Mouse (Mus musculus) kidney, embryonic 15.5 days (tissue): ENCODE measurements around the gene Fgfr2. TPM values are rescaled to one million over a fixed set of nuclear protein-coding genes. Genes with fewer than 3 reads are reported as not detected.
A peak's percentile ranks its signal among the peaks of the same experiment; 100 is the strongest.
"Not testable (repeated sequence)": the region's sequence is repeated elsewhere in the genome, so short reads cannot be mapped to it uniquely, and the experiment has no call there.

Experiments
- ATAC-seq: fragments of 200-750 bp; cut with Nextera tagmentation; replicated peaks from 2 replicates; pipeline ENCODE4 v1.8.0; 2017; ENCODE audit warnings: moderate TSS enrichment; ENCODE audit not compliant: low FRiP score
- H3K27ac ChIP-seq: fragments of 300-500 bp; sonication (generic); 2 replicates; pipeline ENCODE4 v1.5.1; 2015; ENCODE audit warnings: mild to moderate bottlenecking, inconsistent platforms
- H3K27me3 ChIP-seq: fragments of 300-500 bp; sonication (generic); 2 replicates; pipeline ENCODE4 v1.6.1; 2015; ENCODE audit warnings: inconsistent platforms
- H3K36me3 ChIP-seq: fragments of 300-500 bp; sonication (generic); 2 replicates; pipeline ENCODE4 v1.6.1; 2015; ENCODE audit warnings: inconsistent platforms
- H3K4me1 ChIP-seq: fragments of 300-500 bp; sonication (generic); 2 replicates; pipeline ENCODE4 v1.6.1; 2015; ENCODE audit warnings: inconsistent platforms
- H3K4me2 ChIP-seq: fragments of 300-500 bp; sonication (generic); 2 replicates; pipeline ENCODE4 v1.6.1; 2015; ENCODE audit warnings: moderate library complexity, mild to moderate bottlenecking, inconsistent platforms
- H3K4me3 ChIP-seq: fragments of 300-500 bp; sonication (generic); replicated peaks from 2 replicates; pipeline ENCODE4 v1.5.1; 2015; ENCODE audit warnings: mild to moderate bottlenecking, inconsistent platforms
- H3K9ac ChIP-seq: fragments of 300-500 bp; sonication (generic); 2 replicates; pipeline ENCODE4 v1.6.1; 2015; ENCODE audit warnings: mild to moderate bottlenecking, inconsistent platforms
- H3K9me3 ChIP-seq: fragments of 300-500 bp; sonication (generic); replicated peaks from 2 replicates; pipeline ENCODE4 v1.6.1; 2016; ENCODE audit warnings: inconsistent platforms
- whole genome bisulfite sequencing: fragments of 180-500 bp; shearing (Covaris S2); methylation state at CpG from one replicate; pipeline ENCODE4 v1.1.7; 2015; ENCODE audit warnings: mixed read lengths; 5-methylcytosine and 5-hydroxymethylcytosine counted together
- polyA plus RNA-seq: library from polyadenylated mRNA; unstranded; fragments of >200 nt; fragmentation: Nextera tagmentation; extraction: Ambion mirVana; gene quantifications from 2 replicates; pipeline ENCODE4 v1.2.1, GENCODE M21; 2015

Fgfr2 gene
- polyA plus RNA-seq, 1 experiment from 2014 or later, result 104 TPM

DNA sequence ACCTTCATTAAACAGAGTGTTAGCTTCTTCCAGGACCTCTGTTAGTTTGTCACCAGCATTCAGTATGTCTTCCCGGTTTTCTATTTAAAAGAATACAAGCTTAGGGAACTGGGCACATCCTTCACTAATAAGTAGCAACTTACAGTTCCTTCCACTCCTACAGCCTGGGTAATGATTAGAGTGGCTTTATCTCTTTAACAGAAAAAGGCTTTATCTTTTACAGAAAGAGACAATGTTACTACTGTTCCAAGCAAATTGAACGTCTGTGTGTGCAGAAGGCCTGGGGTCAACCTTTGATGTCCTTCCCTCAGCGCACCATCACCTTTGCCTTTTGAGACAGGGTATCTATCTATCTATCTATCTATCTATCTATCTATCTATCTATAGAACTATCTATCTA lies 2577.3 kb downstream of the Fgfr2 start:
- Histone ChIP-seq H3K4me1 (peaks cover 22% of the 10 kb centered on the region), H3K4me3 (peak overlapping the region; percentile 75), H3K9me3 (no peaks in the 10 kb centered on the region), H3K27me3 (no peaks in the 10 kb centered on the region), H3K4me2 (peak overlapping the region; percentile 77), H3K36me3 (peaks cover 42% of the 10 kb centered on the region), H3K27ac (peak overlapping the region; percentile 100), H3K9ac (peak overlapping the region; percentile 91)
- WGBS, result 46% methylated on average over 3 of the region's 3 CpGs
- ATAC-seq, result no peak

DNA sequence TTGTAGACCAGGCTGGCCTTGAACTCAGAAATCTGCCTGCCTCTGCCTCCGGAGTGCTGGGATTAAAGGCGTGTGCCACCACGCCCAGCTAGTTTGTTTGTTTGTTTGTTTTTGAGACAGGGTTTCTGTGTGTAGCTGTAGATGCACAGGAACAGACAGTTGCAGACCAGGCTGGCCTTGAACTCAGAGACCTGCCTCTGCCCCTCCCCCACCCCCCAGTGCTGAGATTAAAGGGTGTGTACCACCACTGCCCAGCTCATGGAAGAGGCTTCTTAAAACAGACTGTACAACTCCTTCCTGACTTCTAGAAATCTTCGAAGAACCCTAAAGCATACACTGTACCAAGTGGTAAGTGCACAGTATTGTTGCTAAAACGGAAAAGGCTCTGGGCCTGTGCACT lies 2577.7 kb downstream of the Fgfr2 start:
- Histone ChIP-seq H3K27ac (no peak overlapping the region), H3K27me3 (no peaks in the 10 kb centered on the region), H3K4me2 (peak overlapping the region; percentile 77), H3K9ac (no peak overlapping the region), H3K4me3 (peak overlapping the region; percentile 75), H3K36me3 (peaks cover 46% of the 10 kb centered on the region), H3K9me3 (no peaks in the 10 kb centered on the region), H3K4me1 (peaks cover 22% of the 10 kb centered on the region)
- ATAC-seq, result no peak
- WGBS, result 94% methylated on average over 5 of the region's 5 CpGs

DNA sequence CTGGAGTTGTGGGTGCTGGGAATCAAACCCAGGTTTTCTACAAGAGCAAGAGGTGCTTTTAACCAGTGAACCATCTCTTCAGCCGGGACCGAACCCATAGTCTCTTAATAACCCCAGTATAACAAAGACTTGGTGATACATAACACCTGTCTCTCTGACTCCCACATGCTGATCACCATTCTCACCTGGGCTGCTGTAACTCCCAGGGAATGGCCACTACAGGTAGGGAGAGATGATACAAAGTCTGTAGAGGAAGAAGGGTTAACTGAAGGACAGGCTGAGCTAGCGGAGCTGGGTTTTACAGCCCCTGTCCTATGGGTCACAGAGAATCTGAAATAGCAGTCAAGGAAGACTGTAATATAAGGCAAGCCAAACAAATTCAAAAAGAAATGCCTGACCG lies 2580.0 kb downstream of the Fgfr2 start:
- peaks cover 68% of the 10 kb centered on the region for H3K36me3 ChIP-seq
- peaks cover 22% of the 10 kb centered on the region for H3K4me1 ChIP-seq
- no peak overlapping the region for H3K4me2 ChIP-seq
- H3K4me3 ChIP-seq, result no peak overlapping the region
- ATAC-seq, result no peak
- H3K9ac ChIP-seq, result no peak overlapping the region
- no peak overlapping the region for H3K27ac ChIP-seq
- 85% methylated on average over 4 of the region's 4 CpGs for WGBS
- H3K27me3 ChIP-seq, result no peaks in the 10 kb centered on the region
- no peaks in the 10 kb centered on the region for H3K9me3 ChIP-seq

DNA sequence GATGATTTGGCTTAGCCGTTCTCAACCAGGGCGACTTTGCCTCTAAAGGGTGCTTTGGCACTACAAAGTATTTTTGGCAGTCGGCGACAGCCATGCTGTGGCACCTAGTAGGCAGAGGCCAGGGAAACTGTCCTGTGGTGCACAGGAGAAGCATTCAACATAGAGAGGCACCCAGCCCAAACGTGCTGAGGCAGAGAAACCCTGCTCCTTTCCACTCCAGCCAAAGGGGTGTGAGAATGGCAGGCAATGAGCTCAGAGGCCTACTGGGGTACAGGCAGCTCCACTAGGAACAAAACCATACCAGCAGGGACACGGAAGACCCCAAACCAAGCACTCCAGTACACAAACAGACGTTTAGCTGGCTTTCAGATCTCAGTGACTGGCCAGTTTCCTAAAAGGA lies 2583.0 kb downstream of the Fgfr2 start:
- ATAC-seq, result no peak
- H3K9me3 ChIP-seq, result no peaks in the 10 kb centered on the region
- 93% methylated on average over 7 of the region's 7 CpGs for WGBS
- no peaks in the 10 kb centered on the region for H3K27me3 ChIP-seq
- H3K4me2 ChIP-seq, result no peak overlapping the region
- H3K27ac ChIP-seq, result no peak overlapping the region
- H3K36me3 ChIP-seq, result peaks cover 97% of the 10 kb centered on the region
- no peak overlapping the region for H3K9ac ChIP-seq
- H3K4me1 ChIP-seq, result peaks cover 9% of the 10 kb centered on the region; the same call in 1 of the 2 replicates
- H3K4me3 ChIP-seq, result no peak overlapping the region

DNA sequence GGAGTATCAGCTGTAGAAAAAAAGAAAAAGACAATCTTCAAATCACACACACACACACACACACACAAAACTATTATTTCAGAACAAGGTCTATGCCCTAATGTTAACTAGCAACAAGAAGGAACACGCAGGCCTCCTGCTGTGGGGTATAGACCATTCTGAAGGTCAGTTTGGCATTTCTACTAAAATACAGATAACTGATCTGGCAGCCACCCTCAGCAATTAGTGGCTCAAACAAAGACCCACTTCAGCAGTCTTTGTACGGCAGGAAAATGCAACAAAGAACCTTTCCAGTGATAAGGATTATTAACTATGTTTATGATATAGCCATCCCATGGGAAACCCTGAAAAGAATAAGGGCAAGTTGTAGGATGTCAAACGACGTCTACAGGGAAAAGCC lies 2586.1 kb downstream of the Fgfr2 start:
- Histone ChIP-seq H3K4me2 (no peak overlapping the region), H3K9ac (no peak overlapping the region), H3K36me3 (peaks cover 92% of the 10 kb centered on the region), H3K9me3 (no peaks in the 10 kb centered on the region), H3K27ac (no peak overlapping the region), H3K27me3 (no peaks in the 10 kb centered on the region), H3K4me1 (no peaks in the 10 kb centered on the region), H3K4me3 (no peak overlapping the region)
- 89% methylated on average over 4 of the region's 4 CpGs for WGBS
- no peak for ATAC-seq

DNA sequence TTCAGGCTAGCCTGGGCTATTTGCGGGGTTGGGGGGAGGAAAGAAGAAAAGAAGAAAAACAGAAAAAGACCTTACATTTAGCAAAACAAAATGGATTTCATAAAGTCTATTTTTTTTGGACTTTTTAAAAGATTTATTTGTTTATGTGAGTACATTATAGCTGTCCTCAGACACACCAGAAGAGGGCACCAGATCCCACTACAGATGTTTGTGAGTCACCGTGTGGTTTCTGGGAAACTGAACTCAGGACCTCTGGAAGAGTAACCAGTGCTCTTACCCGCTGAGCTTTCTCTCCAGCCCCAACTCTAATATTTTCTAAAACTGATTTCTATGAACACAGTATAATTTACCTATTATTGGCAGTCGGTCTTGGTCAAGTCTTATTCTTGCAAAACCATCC lies 2588.0 kb downstream of the Fgfr2 start:
- peaks cover 89% of the 10 kb centered on the region for H3K36me3 ChIP-seq
- H3K4me2 ChIP-seq, result no peak overlapping the region

DNA sequence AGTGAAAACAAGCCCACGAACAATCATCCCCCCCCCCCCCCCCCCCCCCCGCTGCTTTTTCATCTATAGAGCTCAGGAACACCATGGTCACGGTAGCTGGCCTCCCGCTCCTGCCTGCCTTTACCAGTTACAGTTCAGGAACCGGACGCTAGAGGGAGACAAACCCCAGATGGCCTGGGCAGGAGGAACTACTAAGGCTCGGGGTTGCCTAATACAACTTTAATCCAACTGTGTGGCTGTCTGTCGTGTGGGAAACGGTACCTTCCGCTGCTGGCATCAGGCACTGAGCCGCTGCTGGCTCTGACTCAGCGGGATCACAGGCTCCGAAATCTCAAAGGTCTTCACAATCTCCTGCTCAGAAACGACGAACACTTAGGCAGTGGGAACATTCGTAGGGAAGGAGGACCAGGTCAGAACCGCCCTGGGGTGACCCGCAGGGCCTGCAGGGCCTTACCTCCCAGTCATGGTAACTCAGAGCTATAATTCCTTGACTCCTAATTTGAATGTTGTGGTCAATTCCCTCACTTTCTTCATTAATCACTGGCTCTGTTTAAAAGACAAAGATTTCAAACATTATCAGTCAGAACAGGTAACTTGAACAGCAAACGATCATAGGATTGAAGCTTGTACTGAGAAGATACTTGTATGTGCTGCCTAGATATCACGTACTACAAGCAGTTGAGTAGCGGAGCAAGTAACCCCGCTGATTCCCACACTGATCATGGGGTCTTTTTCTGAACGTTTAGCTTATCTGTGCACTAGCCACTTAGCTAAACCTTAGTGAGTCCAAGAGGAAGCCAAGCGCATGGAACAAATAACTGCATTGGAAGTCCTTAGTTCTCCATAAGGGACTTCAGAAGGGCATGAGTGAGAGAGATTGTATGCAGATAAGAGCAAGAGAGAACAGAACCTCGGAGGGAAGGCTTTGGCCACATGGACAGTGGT lies 2589.6 kb downstream of the Fgfr2 start:
- no peak overlapping the region for H3K9ac ChIP-seq
- no peaks in the 10 kb centered on the region for H3K9me3 ChIP-seq
- H3K36me3 ChIP-seq, result peaks cover 81% of the 10 kb centered on the region
- WGBS, result 53% methylated on average over 24 of the region's 25 CpGs
- no peak overlapping the region for H3K4me3 ChIP-seq
- no peaks in the 10 kb centered on the region for H3K4me1 ChIP-seq
- H3K4me2 ChIP-seq, result no peak overlapping the region
- H3K27ac ChIP-seq, result no peak overlapping the region
- H3K27me3 ChIP-seq, result no peaks in the 10 kb centered on the region
- ATAC-seq, result 0 out of 2 replicates have a peak, but pooled peaks have one; percentile 58

More for the DNA sequence above, 2588.0 kb downstream of the Fgfr2 start:
- Histone ChIP-seq H3K4me3 (no peak overlapping the region), H3K4me1 (no peaks in the 10 kb centered on the region), H3K27ac (no peak overlapping the region), H3K9me3 (no peaks in the 10 kb centered on the region), H3K9ac (no peak overlapping the region), H3K27me3 (no peaks in the 10 kb centered on the region)
- no peak for ATAC-seq
- WGBS, result 96% methylated on average over 4 of the region's 4 CpGs

DNA sequence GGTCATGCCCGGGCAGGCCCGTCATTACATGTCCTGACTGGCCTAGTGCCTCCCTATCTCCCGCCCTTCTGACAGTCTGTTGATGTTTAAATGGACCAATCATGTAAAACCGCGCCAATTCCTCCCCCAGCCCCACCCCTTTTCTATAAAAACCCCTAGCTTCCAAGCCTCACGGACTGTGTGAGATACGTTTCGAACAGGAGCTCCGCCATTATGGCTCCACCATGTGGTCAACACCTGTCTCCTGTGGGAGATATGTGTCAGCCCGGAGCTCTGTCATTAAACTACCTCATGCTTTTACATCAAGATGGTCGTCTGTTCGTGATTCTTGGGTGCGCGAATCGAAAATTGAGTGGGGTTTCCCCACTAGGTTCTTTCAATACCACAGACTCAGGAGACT lies 2592.0 kb downstream of the Fgfr2 start:
- WGBS, result 92% methylated on average over 15 of the region's 15 CpGs

DNA sequence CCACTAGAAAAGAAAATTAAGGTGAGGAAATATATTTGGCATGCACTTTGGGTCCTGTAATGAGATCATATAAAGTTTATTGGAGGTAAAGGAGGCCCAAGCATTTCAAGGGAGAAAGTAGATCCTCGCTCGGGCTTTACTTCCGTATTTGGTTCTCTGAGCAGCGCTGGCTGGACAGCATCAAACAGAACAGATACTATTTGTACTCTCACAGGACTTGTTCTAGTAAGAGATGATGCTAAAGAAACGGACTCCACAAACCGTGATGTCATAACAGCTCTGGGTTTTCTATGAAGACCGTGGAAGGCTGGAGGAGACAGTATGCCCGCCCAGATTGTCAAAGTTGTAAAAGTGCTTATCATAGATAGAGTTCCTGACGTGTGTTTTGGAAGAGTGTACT lies 2595.8 kb downstream of the Fgfr2 start:
- no peak for ATAC-seq
- Histone ChIP-seq H3K27me3 (no peaks in the 10 kb centered on the region), H3K4me2 (no peak overlapping the region), H3K4me1 (no peaks in the 10 kb centered on the region), H3K36me3 (peaks cover 29% of the 10 kb centered on the region), H3K9me3 (no peaks in the 10 kb centered on the region), H3K9ac (no peak overlapping the region), H3K27ac (no peak overlapping the region), H3K4me3 (no peak overlapping the region)
- WGBS, result 80% methylated on average over 9 of the region's 9 CpGs

More for the DNA sequence above, 2592.0 kb downstream of the Fgfr2 start:
- not testable (repeated sequence) for H3K4me2 ChIP-seq, ATAC-seq, H3K4me1 ChIP-seq, H3K9me3 ChIP-seq, H3K9ac ChIP-seq, H3K27me3 ChIP-seq, H3K4me3 ChIP-seq, H3K27ac ChIP-seq
- peaks cover 61% of the 10 kb centered on the region for H3K36me3 ChIP-seq

DNA sequence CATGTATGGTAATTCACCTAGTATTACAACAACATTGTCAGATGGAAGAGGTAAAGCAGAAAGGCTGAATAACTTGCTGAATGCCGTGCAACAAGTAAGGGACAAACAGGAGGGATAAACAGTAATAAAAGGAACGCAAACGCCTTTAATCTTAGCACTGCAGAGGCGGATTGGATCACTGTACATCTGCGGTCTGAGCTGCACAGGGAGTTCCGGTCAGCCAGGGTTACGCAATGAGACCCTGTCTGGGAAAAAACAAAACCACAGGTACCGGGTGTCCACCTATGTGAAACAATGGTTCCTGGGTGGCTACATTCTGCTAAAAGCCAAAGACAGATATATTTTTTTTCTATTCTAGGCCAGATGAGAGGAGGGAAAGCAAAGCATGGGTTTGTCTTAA lies 2599.7 kb downstream of the Fgfr2 start:
- 89% methylated on average over 8 of the region's 8 CpGs for WGBS
- Histone ChIP-seq H3K4me1 (peaks cover 14% of the 10 kb centered on the region), H3K4me3 (no peak overlapping the region), H3K9me3 (no peaks in the 10 kb centered on the region), H3K27me3 (no peaks in the 10 kb centered on the region), H3K36me3 (0 out of 2 replicates have a peak, but pooled peaks cover 3% of the 10 kb centered on the region), H3K27ac (no peak overlapping the region), H3K4me2 (no peak overlapping the region), H3K9ac (no peak overlapping the region)
- ATAC-seq, result no peak

DNA sequence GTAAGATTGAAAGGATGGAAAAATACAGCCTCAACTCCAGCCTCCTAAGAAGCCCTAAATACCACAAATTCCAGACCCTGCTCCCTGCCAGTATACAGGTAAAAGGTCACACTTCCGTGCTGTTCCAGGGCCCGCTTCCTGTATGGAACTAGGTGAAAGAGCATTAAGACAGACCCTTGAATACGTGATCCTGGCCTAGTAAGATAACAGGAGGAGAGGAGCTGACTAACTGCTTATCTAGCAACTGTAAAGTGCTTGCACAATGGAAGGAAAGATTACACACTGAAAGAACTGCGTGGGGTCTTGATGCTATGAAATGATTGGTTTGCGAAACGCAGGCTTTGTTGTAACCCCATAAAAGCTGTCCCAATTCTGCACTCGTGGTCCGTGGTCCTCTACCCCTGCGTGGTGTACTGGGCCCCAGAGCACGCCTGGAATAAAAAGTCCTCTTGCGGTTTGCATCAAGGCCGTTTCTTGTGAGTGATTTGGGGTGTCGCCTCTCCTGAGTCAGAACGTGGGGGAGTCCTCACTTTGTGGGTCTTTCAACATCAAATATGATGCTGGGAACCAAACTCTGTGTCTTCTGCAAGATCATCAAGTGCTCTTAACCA lies 2602.2 kb downstream of the Fgfr2 start:
- 83% methylated on average over 14 of the region's 14 CpGs for WGBS
- peak overlapping the region; percentile 99 for H3K27ac ChIP-seq
- H3K9ac ChIP-seq, result no peak overlapping the region
- H3K4me1 ChIP-seq, result peaks cover 21% of the 10 kb centered on the region
- no peaks in the 10 kb centered on the region for H3K27me3 ChIP-seq
- no peaks in the 10 kb centered on the region for H3K9me3 ChIP-seq
- H3K4me3 ChIP-seq, result no peak overlapping the region
- no peak for ATAC-seq
- H3K36me3 ChIP-seq, result no peaks in the 10 kb centered on the region
- peak overlapping the region; percentile 85; the same call in 1 of the 2 replicates for H3K4me2 ChIP-seq

DNA sequence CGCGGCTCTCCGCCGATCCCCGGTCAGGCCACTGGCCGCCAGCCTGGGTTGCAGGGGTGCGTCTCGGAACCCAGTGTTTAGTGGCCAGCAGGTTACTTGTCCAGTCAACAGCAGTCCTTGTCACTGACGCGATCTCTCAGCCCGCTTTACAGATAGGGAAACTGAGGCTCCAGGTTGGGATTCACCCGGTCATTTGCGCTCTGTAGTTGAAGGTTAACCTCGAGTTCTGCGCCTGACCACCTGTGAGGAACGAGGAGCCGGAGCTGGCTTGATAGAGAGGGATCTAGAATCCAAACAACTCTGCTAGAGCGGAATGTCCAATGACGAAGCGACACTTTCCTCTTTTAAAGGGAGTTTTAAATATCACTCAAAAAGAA lies 2603.1 kb downstream of the Fgfr2 start, which contains the start of gene Ate1:
TSS of gene Ate1 (minus strand) at position 321 of the 377 bp plus-strand sequence.
- H3K36me3 ChIP-seq, result peaks cover 2% of the 10 kb centered on the region; the same call in 1 of the 2 replicates
- no peak; the same call in 1 of the 2 replicates for ATAC-seq
- WGBS, result 14% methylated on average over 20 of the region's 20 CpGs

More for the DNA sequence above, 2603.1 kb downstream of the Fgfr2 start, which contains the start of gene Ate1:
- Histone ChIP-seq H3K4me1 (peaks cover 21% of the 10 kb centered on the region), H3K27me3 (no peaks in the 10 kb centered on the region), H3K4me3 (peak within 1 kb of the TSS; percentile 92), H3K27ac (peak within 1 kb of the TSS; percentile 99), H3K9ac (peak within 1 kb of the TSS; percentile 98), H3K4me2 (peak within 1 kb of the TSS; percentile 85), H3K9me3 (no peaks in the 10 kb centered on the region)
